Mouse (Mus musculus): ENCODE measurements around the gene Bcl6. TPM values are rescaled to one million over a fixed set of nuclear protein-coding genes. Genes with fewer than 3 reads are reported as not detected.

Bcl6 gene
- polyA plus RNA-seq, 1 experiment from 2014 or later, result 0.25 TPM

GRCm38 (mm10) chr16:24021722-24022121 is 33.1 kb upstream of the Bcl6 start:
- Histone ChIP-seq H3K9me3 (replicated peaks; ENCODE audit: control insufficient read depth, low read length) (no peaks in the 10 kb centered on the region), H3K4me3 (ENCODE audit: low read depth, low read length) (no peak overlapping the region), H3K9ac (replicated peaks; ENCODE audit: low read length) (no peak overlapping the region), H3K4me1 (ENCODE audit: control insufficient read depth, insufficient read depth, low read length) (no peaks in the 10 kb centered on the region), H3K27me3 (ENCODE audit: control insufficient read depth, insufficient read depth, low read length) (no peaks in the 10 kb centered on the region), H3K27ac (replicated peaks; ENCODE audit: low read depth, low read length) (no peak overlapping the region), H3K36me3 (replicated peaks; ENCODE audit: control insufficient read depth, insufficient read depth, low read depth, low read length) (no peaks in the 10 kb centered on the region), H3K4me2 (ENCODE audit: low read depth, low read length) (no peak overlapping the region)
- ATAC-seq (replicated peaks; ENCODE audit: insufficient number of reproducible peaks, low FRiP score, low TSS enrichment, low read depth), result no peak
- 83% methylated on average over 1 of the region's 1 CpGs for WGBS
- no peak for DNase-seq (ENCODE audit: low spot score)

- no peak overlapping the region for H3K27ac ChIP-seq (replicated peaks; ENCODE audit: low read depth, low read length)
- no peaks in the 10 kb centered on the region for H3K36me3 ChIP-seq (replicated peaks; ENCODE audit: control insufficient read depth, insufficient read depth, low read depth, low read length)
- DNase-seq (ENCODE audit: low spot score), result no peak
- H3K4me1 ChIP-seq (ENCODE audit: control insufficient read depth, insufficient read depth, low read length), result no peaks in the 10 kb centered on the region
- no peak overlapping the region for H3K4me3 ChIP-seq (ENCODE audit: low read depth, low read length)
- 68% methylated on average over 5 of the region's 5 CpGs for WGBS
- no peak for ATAC-seq (replicated peaks; ENCODE audit: insufficient number of reproducible peaks, low FRiP score, low TSS enrichment, low read depth)
- no peak overlapping the region for H3K9ac ChIP-seq (replicated peaks; ENCODE audit: low read length)
- H3K27me3 ChIP-seq (ENCODE audit: control insufficient read depth, insufficient read depth, low read length), result no peaks in the 10 kb centered on the region
- no peak overlapping the region for H3K4me2 ChIP-seq (ENCODE audit: low read depth, low read length)
- no peaks in the 10 kb centered on the region for H3K9me3 ChIP-seq (replicated peaks; ENCODE audit: control insufficient read depth, low read length)
Measured at GRCm38 (mm10) chr16:24016742-24017141, 28.1 kb upstream of the Bcl6 start.

GRCm38 (mm10) chr16:24016273-24016672 is 27.6 kb upstream of the Bcl6 start:
- DNase-seq (ENCODE audit: low spot score) (no peak), ATAC-seq (replicated peaks; ENCODE audit: insufficient number of reproducible peaks, low FRiP score, low TSS enrichment, low read depth) (no peak)
- Histone ChIP-seq H3K4me3 (ENCODE audit: low read depth, low read length) (no peak overlapping the region), H3K27me3 (ENCODE audit: control insufficient read depth, insufficient read depth, low read length) (no peaks in the 10 kb centered on the region), H3K27ac (replicated peaks; ENCODE audit: low read depth, low read length) (no peak overlapping the region), H3K4me1 (ENCODE audit: control insufficient read depth, insufficient read depth, low read length) (no peaks in the 10 kb centered on the region), H3K9me3 (replicated peaks; ENCODE audit: control insufficient read depth, low read length) (no peaks in the 10 kb centered on the region), H3K4me2 (ENCODE audit: low read depth, low read length) (no peak overlapping the region), H3K9ac (replicated peaks; ENCODE audit: low read length) (no peak overlapping the region), H3K36me3 (replicated peaks; ENCODE audit: control insufficient read depth, insufficient read depth, low read depth, low read length) (no peaks in the 10 kb centered on the region)
- 63% methylated on average over 6 of the region's 6 CpGs for WGBS

GRCm38 (mm10) chr16:24014378-24014777 is 25.7 kb upstream of the Bcl6 start:
- H3K9me3 ChIP-seq (replicated peaks; ENCODE audit: control insufficient read depth, low read length), result no peaks in the 10 kb centered on the region
- no peaks in the 10 kb centered on the region for H3K4me1 ChIP-seq (ENCODE audit: control insufficient read depth, insufficient read depth, low read length)
- H3K4me3 ChIP-seq (ENCODE audit: low read depth, low read length), result no peak overlapping the region
- H3K27ac ChIP-seq (replicated peaks; ENCODE audit: low read depth, low read length), result no peak overlapping the region
- no peaks in the 10 kb centered on the region for H3K27me3 ChIP-seq (ENCODE audit: control insufficient read depth, insufficient read depth, low read length)
- no peaks in the 10 kb centered on the region for H3K36me3 ChIP-seq (replicated peaks; ENCODE audit: control insufficient read depth, insufficient read depth, low read depth, low read length)
- no peak for DNase-seq (ENCODE audit: low spot score)
- ATAC-seq (replicated peaks; ENCODE audit: insufficient number of reproducible peaks, low FRiP score, low TSS enrichment, low read depth), result no peak
- no peak overlapping the region for H3K4me2 ChIP-seq (ENCODE audit: low read depth, low read length)
- 77% methylated on average over 3 of the region's 3 CpGs for WGBS
- H3K9ac ChIP-seq (replicated peaks; ENCODE audit: low read length), result no peak overlapping the region

DNA sequence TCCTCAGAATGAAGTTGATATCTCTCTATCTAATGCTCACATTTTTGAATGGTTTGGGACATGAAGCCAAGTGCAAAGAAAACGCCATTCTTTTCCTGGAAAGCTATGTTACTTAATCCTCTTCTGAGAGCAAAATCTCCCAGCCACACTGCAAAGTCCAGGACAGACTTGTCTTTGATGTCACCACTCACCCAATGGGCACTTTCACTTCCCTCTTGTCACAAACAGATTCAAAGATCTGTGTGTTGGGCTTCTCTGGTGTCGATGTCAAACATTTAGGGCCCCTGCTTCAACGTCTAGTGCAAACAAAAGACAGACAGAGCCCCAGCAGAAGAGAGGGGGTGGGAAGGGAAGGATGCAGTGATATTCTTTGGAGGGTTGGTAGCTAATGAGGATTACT is 23.4 kb upstream of the Bcl6 start:
- Histone ChIP-seq H3K27me3 (ENCODE audit: control insufficient read depth, insufficient read depth, low read length) (no peaks in the 10 kb centered on the region), H3K9ac (replicated peaks; ENCODE audit: low read length) (no peak overlapping the region), H3K4me3 (ENCODE audit: low read depth, low read length) (no peak overlapping the region), H3K9me3 (replicated peaks; ENCODE audit: control insufficient read depth, low read length) (no peaks in the 10 kb centered on the region), H3K4me1 (ENCODE audit: control insufficient read depth, insufficient read depth, low read length) (no peaks in the 10 kb centered on the region), H3K4me2 (ENCODE audit: low read depth, low read length) (no peak overlapping the region), H3K36me3 (replicated peaks; ENCODE audit: control insufficient read depth, insufficient read depth, low read depth, low read length) (no peaks in the 10 kb centered on the region), H3K27ac (replicated peaks; ENCODE audit: low read depth, low read length) (no peak overlapping the region)
- no peak for DNase-seq (ENCODE audit: low spot score)
- 44% methylated on average over 3 of the region's 3 CpGs for WGBS
- ATAC-seq (replicated peaks; ENCODE audit: insufficient number of reproducible peaks, low FRiP score, low TSS enrichment, low read depth), result no peak

GRCm38 (mm10) chr16:24011306-24011705 is 22.7 kb upstream of the Bcl6 start:
- DNase-seq (ENCODE audit: low spot score) (no peak), ATAC-seq (replicated peaks; ENCODE audit: insufficient number of reproducible peaks, low FRiP score, low TSS enrichment, low read depth) (no peak)
- Histone ChIP-seq H3K4me1 (ENCODE audit: control insufficient read depth, insufficient read depth, low read length) (no peaks in the 10 kb centered on the region), H3K27me3 (ENCODE audit: control insufficient read depth, insufficient read depth, low read length) (no peaks in the 10 kb centered on the region), H3K4me2 (ENCODE audit: low read depth, low read length) (no peak overlapping the region), H3K27ac (replicated peaks; ENCODE audit: low read depth, low read length) (no peak overlapping the region), H3K9me3 (replicated peaks; ENCODE audit: control insufficient read depth, low read length) (no peaks in the 10 kb centered on the region), H3K9ac (replicated peaks; ENCODE audit: low read length) (no peak overlapping the region), H3K36me3 (replicated peaks; ENCODE audit: control insufficient read depth, insufficient read depth, low read depth, low read length) (no peaks in the 10 kb centered on the region), H3K4me3 (ENCODE audit: low read depth, low read length) (no peak overlapping the region)
- WGBS, result 77% methylated on average over 3 of the region's 3 CpGs

DNA sequence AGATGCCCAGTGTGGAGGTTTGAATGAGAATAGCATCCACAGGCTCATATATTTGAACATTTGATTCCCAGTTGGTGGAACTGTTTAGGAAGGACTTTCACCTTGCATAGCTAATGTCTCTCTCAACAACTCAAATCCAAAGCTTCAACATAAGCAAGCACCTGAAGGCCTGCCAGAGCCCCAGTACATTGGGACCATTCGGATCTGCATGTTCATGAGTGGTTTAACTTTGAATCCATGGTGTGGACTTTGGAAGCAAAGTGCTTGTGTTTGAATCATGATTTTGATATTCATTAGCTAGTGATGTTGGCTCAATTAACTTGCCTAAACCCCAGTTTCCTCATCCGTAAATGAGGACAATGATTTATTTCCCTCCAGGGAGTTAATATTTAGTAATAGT is 21.2 kb upstream of the Bcl6 start:
- ATAC-seq (replicated peaks; ENCODE audit: insufficient number of reproducible peaks, low FRiP score, low TSS enrichment, low read depth) (no peak), DNase-seq (ENCODE audit: low spot score) (no peak)
- H3K4me2 ChIP-seq (ENCODE audit: low read depth, low read length), result no peak overlapping the region
- H3K4me3 ChIP-seq (ENCODE audit: low read depth, low read length), result no peak overlapping the region
- no peak overlapping the region for H3K27ac ChIP-seq (replicated peaks; ENCODE audit: low read depth, low read length)
- no peaks in the 10 kb centered on the region for H3K4me1 ChIP-seq (ENCODE audit: control insufficient read depth, insufficient read depth, low read length)
- 92% methylated on average over 2 of the region's 2 CpGs for WGBS
- H3K36me3 ChIP-seq (replicated peaks; ENCODE audit: control insufficient read depth, insufficient read depth, low read depth, low read length), result no peaks in the 10 kb centered on the region
- no peaks in the 10 kb centered on the region for H3K27me3 ChIP-seq (ENCODE audit: control insufficient read depth, insufficient read depth, low read length)
- H3K9ac ChIP-seq (replicated peaks; ENCODE audit: low read length), result no peak overlapping the region
- no peaks in the 10 kb centered on the region for H3K9me3 ChIP-seq (replicated peaks; ENCODE audit: control insufficient read depth, low read length)

GRCm38 (mm10) chr16:24005928-24006327 is 17.3 kb upstream of the Bcl6 start:
- Histone ChIP-seq H3K4me2 (ENCODE audit: low read depth, low read length) (no peak overlapping the region), H3K4me3 (ENCODE audit: low read depth, low read length) (no peak overlapping the region), H3K27me3 (ENCODE audit: control insufficient read depth, insufficient read depth, low read length) (no peaks in the 10 kb centered on the region), H3K9me3 (replicated peaks; ENCODE audit: control insufficient read depth, low read length) (no peaks in the 10 kb centered on the region), H3K27ac (replicated peaks; ENCODE audit: low read depth, low read length) (no peak overlapping the region), H3K4me1 (ENCODE audit: control insufficient read depth, insufficient read depth, low read length) (no peaks in the 10 kb centered on the region), H3K9ac (replicated peaks; ENCODE audit: low read length) (no peak overlapping the region), H3K36me3 (replicated peaks; ENCODE audit: control insufficient read depth, insufficient read depth, low read depth, low read length) (no peaks in the 10 kb centered on the region)
- ATAC-seq (replicated peaks; ENCODE audit: insufficient number of reproducible peaks, low FRiP score, low TSS enrichment, low read depth) (no peak), DNase-seq (ENCODE audit: low spot score) (no peak)
- 89% methylated on average over 8 of the region's 8 CpGs for WGBS

Data from embryonic facial prominence, embryonic 11.5 days (tissue).